42 mouse cellular contexts compared by ENCODE assay signal in the genomic region with DNA sequence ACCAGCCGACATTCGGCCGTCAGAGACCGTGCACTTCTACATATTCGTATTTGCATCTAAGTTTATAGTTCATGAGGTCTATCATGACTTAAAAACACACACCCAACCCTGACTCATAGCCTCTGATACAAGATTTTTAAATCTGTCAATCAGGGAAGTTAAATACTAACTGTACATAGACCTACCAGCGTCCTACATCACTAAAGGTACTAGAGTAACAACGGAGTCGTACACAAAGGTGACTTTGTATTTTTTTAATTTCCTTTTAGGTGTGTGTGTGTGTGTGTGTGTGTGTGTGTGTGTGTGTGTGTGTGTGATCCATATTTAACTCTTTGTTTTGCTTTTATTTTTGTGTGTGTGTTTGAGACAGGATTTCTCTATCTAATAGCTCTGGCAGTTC. TPM values are rescaled to one million over a fixed set of nuclear protein-coding genes. Genes with fewer than 3 reads are reported as not detected.
"Had no signal": no experiment of that assay in that cellular context is flagged by ENCODE, and none has a peak within 500 bp of the region (broad histone marks: within the 10 kb centered on the region; RNA-seq: fewer than 3 reads in every experiment).

No protein-coding gene starts in this region.

- H3K27me3 ChIP-seq: heart, embryonic 12.5 days; heart, embryonic 13.5 days; heart, embryonic 15.5 days; hindbrain, embryonic 12.5 days; hindbrain, embryonic 15.5 days; intestine, embryonic 15.5 days; kidney, embryonic 15.5 days had no signal

- H3K36me3 ChIP-seq: heart, embryonic 12.5 days; heart, embryonic 13.5 days; heart, embryonic 15.5 days; hindbrain, embryonic 10.5 days; hindbrain, embryonic 12.5 days; hindbrain, embryonic 13.5 days; hindbrain, embryonic 15.5 days; intestine, embryonic 15.5 days; kidney, embryonic 15.5 days had no signal

- H3K4me3 ChIP-seq: heart, embryonic 12.5 days; heart, embryonic 13.5 days; heart, embryonic 15.5 days; hindbrain, embryonic 10.5 days; hindbrain, embryonic 12.5 days; hindbrain, embryonic 13.5 days; hindbrain, embryonic 15.5 days; intestine, embryonic 15.5 days; kidney, embryonic 15.5 days; layer of hippocampus, adult 2 months had no signal

- H3K9ac ChIP-seq: heart, embryonic 12.5 days; heart, embryonic 13.5 days; heart, embryonic 15.5 days; hindbrain, embryonic 12.5 days; hindbrain, embryonic 13.5 days; hindbrain, embryonic 14.5 days; hindbrain, embryonic 15.5 days; intestine, embryonic 15.5 days; kidney, embryonic 15.5 days had no signal

- H3K4me1 ChIP-seq: heart, embryonic 12.5 days; heart, embryonic 13.5 days; heart, embryonic 15.5 days; hindbrain, embryonic 10.5 days; hindbrain, embryonic 12.5 days; hindbrain, embryonic 13.5 days; hindbrain, embryonic 15.5 days; intestine, embryonic 15.5 days; kidney, embryonic 15.5 days had no signal

- H3K27ac ChIP-seq: heart, embryonic 13.5 days; heart, embryonic 15.5 days; hindbrain, embryonic 10.5 days; hindbrain, embryonic 12.5 days; hindbrain, embryonic 13.5 days; hindbrain, embryonic 14.5 days; hindbrain, embryonic 15.5 days; hindbrain, postnatal 0 days; intestine, embryonic 15.5 days; kidney, embryonic 15.5 days; kidney, postnatal 0 days; layer of hippocampus, adult 2 months had no signal

- ATAC-seq: hindbrain, embryonic 16.5 days; hindbrain, postnatal 0 days; inflammation-experienced regulatory T-cells, adult 6 months; intestine, embryonic 15.5 days; intestine, embryonic 16.5 days; intestine, postnatal 0 days had no signal

- DNase-seq: heart, postnatal 10 days; heart, postnatal 14 days; heart, postnatal 36 days; heart, postnatal 4 days; kidney, adult 11 months; kidney, adult 18-20 months; kidney, adult 2 months; kidney, adult 8-10 months; kidney, adult 9 months; kidney, postnatal 10 days; kidney, postnatal 14 days; kidney, postnatal 25 days; kidney, postnatal 36 days; kidney, postnatal 4 days; layer of hippocampus, adult 9-11 months; layer of hippocampus, postnatal 36 days had no signal

- H3K4me2 ChIP-seq: heart, embryonic 11.5 days; heart, embryonic 12.5 days; heart, embryonic 13.5 days; heart, embryonic 15.5 days; hindbrain, embryonic 12.5 days; hindbrain, embryonic 13.5 days; hindbrain, embryonic 14.5 days; hindbrain, embryonic 15.5 days; intestine, embryonic 15.5 days; kidney, embryonic 15.5 days had no signal

- H3K9me3 ChIP-seq: heart, embryonic 13.5 days; heart, embryonic 15.5 days; hindbrain, embryonic 10.5 days; hindbrain, embryonic 12.5 days; hindbrain, embryonic 13.5 days; hindbrain, embryonic 15.5 days; intestine, embryonic 15.5 days; kidney, embryonic 15.5 days had no signal

RNA-seq across cellular contexts. Expression of a gene that starts 44.9 kb away (rescaled TPM):
- polyA plus RNA-seq: heart, embryonic 11.5 days; heart, embryonic 12.5 days; heart, embryonic 13.5 days; heart, embryonic 14.5 days; heart, embryonic 15.5 days; heart, embryonic 16.5 days; heart, postnatal 0 days; hindbrain, embryonic 10.5 days; hindbrain, embryonic 11.5 days; hindbrain, embryonic 12.5 days; hindbrain, embryonic 13.5 days; hindbrain, embryonic 14.5 days; hindbrain, embryonic 15.5 days; hindbrain, embryonic 16.5 days; hindbrain, postnatal 0 days; inflammation-experienced regulatory T-cells, adult 6 months; intestine, embryonic 14.5 days; intestine, embryonic 15.5 days; intestine, embryonic 16.5 days; intestine, postnatal 0 days; kidney, adult 2 months; kidney, embryonic 14.5 days; kidney, embryonic 15.5 days; kidney, embryonic 16.5 days; kidney, postnatal 0 days; large intestine, adult 2 months had no signal
